Mouse (Mus musculus): ENCODE results near the gene Psmd13. TPM values are rescaled to one million over a fixed set of nuclear protein-coding genes. Genes with fewer than 3 reads are reported as not detected.

Gene Psmd13
- polyA plus RNA-seq, 1 experiment from 2014 or later = 260 TPM

DNA sequence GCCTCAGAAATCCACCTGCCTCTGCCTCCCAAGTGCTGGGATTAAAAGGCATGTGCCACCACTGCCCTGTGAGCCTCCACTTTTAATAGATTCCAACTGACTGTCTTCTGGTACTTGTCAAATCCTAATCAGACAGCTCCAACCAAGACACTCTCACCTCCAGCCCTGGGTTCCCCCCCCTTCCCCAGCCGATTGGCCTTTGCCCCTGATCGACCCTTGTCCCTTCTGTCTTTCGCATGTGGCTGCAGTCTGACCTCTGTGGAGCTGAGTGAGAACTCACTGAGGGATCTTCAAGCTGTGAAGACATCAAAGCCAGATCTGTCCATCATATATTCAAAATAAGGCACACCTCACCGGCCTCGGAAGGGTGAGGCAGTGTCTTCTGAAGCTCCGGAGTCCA, 45.4 kb downstream of the Psmd13 start:
- Histone ChIP-seq H3K4me2 (ENCODE audit: low read length) (no peak overlapping the region), H3K4me1 (ENCODE audit: control insufficient read depth, insufficient read depth, low read depth, low read length) (peaks cover 12% of the 10 kb centered on the region), H3K27me3 (replicated peaks; ENCODE audit: control insufficient read depth, insufficient read depth, low read length) (peaks cover 22% of the 10 kb centered on the region), H3K27ac (ENCODE audit: low read depth, low read length) (no peak overlapping the region), H3K4me3 (ENCODE audit: low read length) (no peak overlapping the region), H3K9me3 (ENCODE audit: control insufficient read depth, low read length) (no peaks in the 10 kb centered on the region), H3K36me3 (ENCODE audit: control insufficient read depth, insufficient read depth, low read length) (no peaks in the 10 kb centered on the region), H3K9ac (ENCODE audit: low read depth, low read length) (no peak overlapping the region)
- 86% methylated on average over 6 of the region's 6 CpGs for WGBS
- ATAC-seq = no peak

GRCm38 (mm10) chr7:140938436-140938835, 56.7 kb downstream of the Psmd13 start:
- WGBS = 38% methylated on average over 3 of the region's 3 CpGs

DNA sequence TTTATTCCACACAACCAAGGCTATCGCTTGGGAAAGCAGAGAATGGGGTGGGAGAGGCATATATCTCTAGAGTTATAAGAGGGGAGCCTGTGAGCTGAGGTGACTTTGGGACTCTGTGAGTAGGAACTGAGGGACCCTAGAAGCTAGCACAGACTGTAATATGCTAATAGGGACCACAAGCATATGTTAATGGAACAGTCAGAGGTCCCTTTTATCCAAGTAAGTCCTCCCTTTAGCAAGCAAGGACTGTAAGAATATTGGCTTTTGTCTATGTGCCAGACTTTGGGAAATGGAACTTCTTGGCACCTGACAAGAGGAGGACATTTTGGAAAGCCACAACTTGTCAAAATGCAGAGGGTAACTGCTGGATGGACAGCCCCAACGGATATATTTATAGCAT, 57.1 kb downstream of the Psmd13 start:
- Histone ChIP-seq H3K36me3 (ENCODE audit: control insufficient read depth, insufficient read depth, low read length) (no peaks in the 10 kb centered on the region), H3K4me2 (ENCODE audit: low read length) (no peak overlapping the region), H3K27ac (ENCODE audit: low read depth, low read length) (no peak overlapping the region), H3K9ac (ENCODE audit: low read depth, low read length) (no peak overlapping the region), H3K27me3 (replicated peaks; ENCODE audit: control insufficient read depth, insufficient read depth, low read length) (no peaks in the 10 kb centered on the region), H3K9me3 (ENCODE audit: control insufficient read depth, low read length) (no peaks in the 10 kb centered on the region), H3K4me1 (ENCODE audit: control insufficient read depth, insufficient read depth, low read depth, low read length) (no peaks in the 10 kb centered on the region; the same call in 1 of the 2 replicates), H3K4me3 (ENCODE audit: low read length) (no peak overlapping the region)
- no peak for ATAC-seq
- WGBS = 24% methylated on average over 2 of the region's 2 CpGs

More at GRCm38 (mm10) chr7:140938436-140938835, 56.7 kb downstream of the Psmd13 start:
- ATAC-seq = no peak
- no peak overlapping the region for H3K4me3 ChIP-seq (ENCODE audit: low read length)
- no peak overlapping the region for H3K27ac ChIP-seq (ENCODE audit: low read depth, low read length)
- H3K4me1 ChIP-seq (ENCODE audit: control insufficient read depth, insufficient read depth, low read depth, low read length) = no peaks in the 10 kb centered on the region; the same call in 1 of the 2 replicates
- no peak overlapping the region for H3K9ac ChIP-seq (ENCODE audit: low read depth, low read length)
- no peaks in the 10 kb centered on the region for H3K27me3 ChIP-seq (replicated peaks; ENCODE audit: control insufficient read depth, insufficient read depth, low read length)
- H3K9me3 ChIP-seq (ENCODE audit: control insufficient read depth, low read length) = no peaks in the 10 kb centered on the region
- H3K4me2 ChIP-seq (ENCODE audit: low read length) = no peak overlapping the region
- no peaks in the 10 kb centered on the region for H3K36me3 ChIP-seq (ENCODE audit: control insufficient read depth, insufficient read depth, low read length)

DNA sequence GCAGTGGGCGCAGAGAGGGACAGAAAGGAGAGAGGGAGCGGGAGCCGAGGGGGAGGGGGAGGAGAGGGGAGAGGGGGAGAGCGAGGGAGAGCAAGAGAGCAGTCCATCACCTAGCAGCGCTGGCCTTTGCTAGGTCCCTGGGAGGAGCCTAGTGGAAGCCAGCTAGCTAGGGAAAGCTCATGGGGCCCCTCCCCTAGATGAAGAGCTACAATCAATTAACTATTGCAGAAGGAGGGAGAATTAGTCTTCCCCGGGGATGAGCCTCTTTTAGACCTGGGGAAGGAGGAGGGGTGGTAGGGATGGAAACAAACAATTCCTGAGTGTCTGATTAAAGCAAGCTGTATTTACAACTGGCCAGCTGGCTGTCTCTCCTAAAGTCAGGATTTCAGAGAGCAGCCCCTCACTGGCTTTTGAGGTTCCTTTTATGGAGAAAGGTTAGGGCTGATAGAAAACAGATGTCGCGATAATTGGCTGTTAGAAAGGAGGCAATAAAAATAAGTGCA, 58.0 kb downstream of the Psmd13 start:
- 13% methylated on average over 8 of the region's 8 CpGs for WGBS
- Histone ChIP-seq H3K36me3 (ENCODE audit: control insufficient read depth, insufficient read depth, low read length) (no peaks in the 10 kb centered on the region), H3K4me1 (ENCODE audit: control insufficient read depth, insufficient read depth, low read depth, low read length) (no peaks in the 10 kb centered on the region; the same call in 1 of the 2 replicates), H3K9me3 (ENCODE audit: control insufficient read depth, low read length) (no peaks in the 10 kb centered on the region), H3K27me3 (replicated peaks; ENCODE audit: control insufficient read depth, insufficient read depth, low read length) (no peaks in the 10 kb centered on the region), H3K9ac (ENCODE audit: low read depth, low read length) (no peak overlapping the region; the same call in 1 of the 2 replicates), H3K4me2 (ENCODE audit: low read length) (0 out of 2 replicates have a peak overlapping the region, but pooled peaks have one; percentile 2), H3K4me3 (ENCODE audit: low read length) (no peak overlapping the region), H3K27ac (ENCODE audit: low read depth, low read length) (no peak overlapping the region)
- ATAC-seq = peak; percentile 25; the same call in 1 of the 2 replicates

GRCm38 (mm10) chr7:140941222-140942051, 59.7 kb downstream of the Psmd13 start, which contains the start of gene Pgghg:
Pgghg (plus strand) TSS chr7:140941391.
- H3K27me3 ChIP-seq (replicated peaks; ENCODE audit: control insufficient read depth, insufficient read depth, low read length) = no peaks in the 10 kb centered on the region
- peak within 1 kb of the TSS; percentile 61 for H3K4me2 ChIP-seq (ENCODE audit: low read length)
- no peaks in the 10 kb centered on the region for H3K9me3 ChIP-seq (ENCODE audit: control insufficient read depth, low read length)
- H3K4me1 ChIP-seq (ENCODE audit: control insufficient read depth, insufficient read depth, low read depth, low read length) = no peaks in the 10 kb centered on the region; the same call in 1 of the 2 replicates
- H3K27ac ChIP-seq (ENCODE audit: low read depth, low read length) = peak within 1 kb of the TSS; percentile 69
- 3% methylated on average over 33 of the region's 33 CpGs for WGBS
- no peaks in the 10 kb centered on the region for H3K36me3 ChIP-seq (ENCODE audit: control insufficient read depth, insufficient read depth, low read length)
- H3K4me3 ChIP-seq (ENCODE audit: low read length) = peak within 1 kb of the TSS; percentile 45
- peak; percentile 91 for ATAC-seq
- peak within 1 kb of the TSS; percentile 51 for H3K9ac ChIP-seq (ENCODE audit: low read depth, low read length)

- Histone ChIP-seq H3K36me3 (ENCODE audit: control insufficient read depth, insufficient read depth, low read length) (no peaks in the 10 kb centered on the region), H3K27me3 (replicated peaks; ENCODE audit: control insufficient read depth, insufficient read depth, low read length) (no peaks in the 10 kb centered on the region), H3K4me1 (ENCODE audit: control insufficient read depth, insufficient read depth, low read depth, low read length) (no peaks in the 10 kb centered on the region; the same call in 1 of the 2 replicates), H3K4me2 (ENCODE audit: low read length) (peak overlapping the region; percentile 61), H3K9ac (ENCODE audit: low read depth, low read length) (no peak overlapping the region), H3K27ac (ENCODE audit: low read depth, low read length) (0 out of 2 replicates have a peak overlapping the region, but pooled peaks have one; percentile 16), H3K9me3 (ENCODE audit: control insufficient read depth, low read length) (no peaks in the 10 kb centered on the region), H3K4me3 (ENCODE audit: low read length) (peak overlapping the region; percentile 45)
- 64% methylated on average over 9 of the region's 9 CpGs for WGBS
- ATAC-seq = no peak
Observed at GRCm38 (mm10) chr7:140942341-140942740, 60.6 kb downstream of the Psmd13 start.

DNA sequence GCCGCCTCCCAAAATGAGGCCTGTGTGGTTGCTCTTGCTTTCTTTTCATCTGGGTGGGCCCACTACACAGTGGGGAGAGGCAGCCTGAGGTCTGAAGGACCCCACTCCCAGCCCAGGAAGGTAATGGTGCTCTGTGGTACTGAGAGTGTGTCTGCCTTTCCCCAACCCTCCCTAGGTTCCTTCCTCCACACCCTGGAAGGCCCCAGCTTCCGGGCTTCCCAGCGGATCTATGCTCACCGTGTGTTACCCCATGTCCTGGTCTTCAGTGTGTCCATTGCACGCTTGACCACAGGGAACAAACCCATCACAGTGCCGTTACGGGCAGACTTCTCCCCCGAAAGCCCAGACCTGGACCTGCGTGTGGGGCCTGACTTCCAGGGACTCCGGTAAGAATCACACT, 61.0 kb downstream of the Psmd13 start:
- Histone ChIP-seq H3K9me3 (ENCODE audit: control insufficient read depth, low read length) (no peaks in the 10 kb centered on the region), H3K27ac (ENCODE audit: low read depth, low read length) (no peak overlapping the region), H3K27me3 (replicated peaks; ENCODE audit: control insufficient read depth, insufficient read depth, low read length) (no peaks in the 10 kb centered on the region), H3K4me3 (ENCODE audit: low read length) (no peak overlapping the region), H3K9ac (ENCODE audit: low read depth, low read length) (no peak overlapping the region; the same call in 1 of the 2 replicates), H3K4me2 (ENCODE audit: low read length) (no peak overlapping the region), H3K36me3 (ENCODE audit: control insufficient read depth, insufficient read depth, low read length) (no peaks in the 10 kb centered on the region), H3K4me1 (ENCODE audit: control insufficient read depth, insufficient read depth, low read depth, low read length) (no peaks in the 10 kb centered on the region; the same call in 1 of the 2 replicates)
- WGBS = 92% methylated on average over 10 of the region's 10 CpGs
- ATAC-seq = no peak

- no peaks in the 10 kb centered on the region; the same call in 1 of the 2 replicates for H3K4me1 ChIP-seq (ENCODE audit: control insufficient read depth, insufficient read depth, low read depth, low read length)
- no peak overlapping the region for H3K27ac ChIP-seq (ENCODE audit: low read depth, low read length)
- ATAC-seq = no peak
- H3K4me3 ChIP-seq (ENCODE audit: low read length) = no peak overlapping the region
- H3K4me2 ChIP-seq (ENCODE audit: low read length) = no peak overlapping the region
- 92% methylated on average over 4 of the region's 4 CpGs for WGBS
- H3K9me3 ChIP-seq (ENCODE audit: control insufficient read depth, low read length) = no peaks in the 10 kb centered on the region
- H3K36me3 ChIP-seq (ENCODE audit: control insufficient read depth, insufficient read depth, low read length) = no peaks in the 10 kb centered on the region
- no peaks in the 10 kb centered on the region for H3K27me3 ChIP-seq (replicated peaks; ENCODE audit: control insufficient read depth, insufficient read depth, low read length)
- H3K9ac ChIP-seq (ENCODE audit: low read depth, low read length) = no peak overlapping the region
Observed at GRCm38 (mm10) chr7:140943356-140943755, 61.6 kb downstream of the Psmd13 start.

- no peak overlapping the region for H3K4me2 ChIP-seq (ENCODE audit: low read length)
- H3K36me3 ChIP-seq (ENCODE audit: control insufficient read depth, insufficient read depth, low read length) = no peaks in the 10 kb centered on the region
- no peaks in the 10 kb centered on the region; the same call in 1 of the 2 replicates for H3K4me1 ChIP-seq (ENCODE audit: control insufficient read depth, insufficient read depth, low read depth, low read length)
- 92% methylated on average over 7 of the region's 7 CpGs for WGBS
- no peak overlapping the region for H3K27ac ChIP-seq (ENCODE audit: low read depth, low read length)
- H3K4me3 ChIP-seq (ENCODE audit: low read length) = no peak overlapping the region
- H3K9ac ChIP-seq (ENCODE audit: low read depth, low read length) = no peak overlapping the region
- no peaks in the 10 kb centered on the region for H3K9me3 ChIP-seq (ENCODE audit: control insufficient read depth, low read length)
- no peaks in the 10 kb centered on the region for H3K27me3 ChIP-seq (replicated peaks; ENCODE audit: control insufficient read depth, insufficient read depth, low read length)
- ATAC-seq = no peak
Observed at GRCm38 (mm10) chr7:140944236-140944635, 62.5 kb downstream of the Psmd13 start.
